Mouse (Mus musculus): Measurements from ENCODE around the gene Ptpa. TPM values are rescaled to one million over a fixed set of nuclear protein-coding genes. Genes with fewer than 3 reads are reported as not detected.

Ptpa gene
- polyA plus RNA-seq, 1 experiment from 2014 or later = 94.5 TPM

Small RNA genes lying within 50 kb of the gene (microRNA-seq; reads per million reads assigned to microRNA genes)
- gene Gm47292 (ENCODE audit: insufficient number of aligned reads) = not detected

Other genes starting within 250 kb of the Ptpa start
- 14.4 and 16.4 TPM in 2 replicates for gene Endog, start 244.5 kb upstream of the Ptpa start, polyA plus RNA-seq (2014; fragmentation: Nextera tagmentation; extraction: Ambion mirVana)
- gene Spout1, start 237.6 kb upstream of the Ptpa start, polyA plus RNA-seq (2014; fragmentation: Nextera tagmentation; extraction: Ambion mirVana) = 79.7 and 81.7 TPM in 2 replicates
- gene Kyat1, start 210.2 kb upstream of the Ptpa start, polyA plus RNA-seq (2014; fragmentation: Nextera tagmentation; extraction: Ambion mirVana) = 8.4 and 9.6 TPM in 2 replicates
- 50.7 and 54.5 TPM in 2 replicates for gene Lrrc8a, start 178.3 kb upstream of the Ptpa start, polyA plus RNA-seq (2014; fragmentation: Nextera tagmentation; extraction: Ambion mirVana)
- 0.20 and 0.28 TPM in 2 replicates for gene Gm28035, start 175.5 kb upstream of the Ptpa start, polyA plus RNA-seq (2014; fragmentation: Nextera tagmentation; extraction: Ambion mirVana)
- 3.8 and 3.9 TPM in 2 replicates for gene Phyhd1, start 149.8 kb upstream of the Ptpa start, polyA plus RNA-seq (2014; fragmentation: Nextera tagmentation; extraction: Ambion mirVana)
- gene Gm28038, start 135.0 kb upstream of the Ptpa start, polyA plus RNA-seq (2014; fragmentation: Nextera tagmentation; extraction: Ambion mirVana) = not detected in 2 replicates
- 26.2 and 26.3 TPM in 2 replicates for gene Dolk, start 129.7 kb upstream of the Ptpa start, polyA plus RNA-seq (2014; fragmentation: Nextera tagmentation; extraction: Ambion mirVana)
- gene Nup188, start 129.6 kb upstream of the Ptpa start, polyA plus RNA-seq (2014; fragmentation: Nextera tagmentation; extraction: Ambion mirVana) = 65.8 and 67.0 TPM in 2 replicates
- gene Sh3glb2, start 56.7 kb upstream of the Ptpa start, polyA plus RNA-seq (2014; fragmentation: Nextera tagmentation; extraction: Ambion mirVana) = 69.4 and 72.9 TPM in 2 replicates
- 26.3 and 26.6 TPM in 2 replicates for gene Miga2, start 51.8 kb upstream of the Ptpa start, polyA plus RNA-seq (2014; fragmentation: Nextera tagmentation; extraction: Ambion mirVana)
- gene Dolpp1, start 23.8 kb upstream of the Ptpa start, polyA plus RNA-seq (2014; fragmentation: Nextera tagmentation; extraction: Ambion mirVana) = 47.9 and 53.6 TPM in 2 replicates
- gene Crat, start 226 bp upstream of the Ptpa start, polyA plus RNA-seq (2014; fragmentation: Nextera tagmentation; extraction: Ambion mirVana) = 25.8 and 30.0 TPM in 2 replicates
- 3.7 and 8.5 TPM in 2 replicates for gene Ier5l, start 58.2 kb downstream of the Ptpa start, polyA plus RNA-seq (2014; fragmentation: Nextera tagmentation; extraction: Ambion mirVana)
- gene Cstad, start 179.0 kb downstream of the Ptpa start, polyA plus RNA-seq (2014; fragmentation: Nextera tagmentation; extraction: Ambion mirVana) = 0.57 and 0.71 TPM in 2 replicates

All from forebrain, embryonic 11.5 days (tissue).